Mouse (Mus musculus) cerebellum, postnatal 36 days (tissue): ENCODE measurements around the gene Ublcp1.

Experiments used
- DNase-seq, 2 experiments: peaks; one replicate each; pipeline ENCODE4 v3.0.0; 2021 to 2022; ENCODE audit warnings: mixed read lengths in 2 of 2

Gene Ublcp1

DNA sequence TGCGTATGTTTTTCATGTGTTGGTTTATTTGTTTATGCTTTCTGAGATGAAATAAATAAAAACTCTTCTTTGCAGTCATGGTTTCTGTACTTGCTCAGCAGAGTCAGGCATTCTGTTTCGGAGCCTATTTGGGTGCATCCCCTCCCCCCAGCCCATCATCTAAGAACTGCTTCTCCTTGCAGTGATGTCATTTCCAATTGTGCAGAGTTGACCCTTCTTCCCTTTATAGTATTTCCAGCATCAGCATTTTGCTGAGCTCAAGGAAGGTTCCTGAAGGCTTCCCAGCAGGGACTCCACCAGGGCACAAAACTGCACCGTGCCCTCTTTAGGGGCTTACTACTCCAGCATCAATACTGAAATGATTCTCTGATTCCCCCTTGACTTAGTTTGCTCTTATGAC lies 55.7 kb downstream of the Ublcp1 start:
- DNase-seq = no peak

DNA sequence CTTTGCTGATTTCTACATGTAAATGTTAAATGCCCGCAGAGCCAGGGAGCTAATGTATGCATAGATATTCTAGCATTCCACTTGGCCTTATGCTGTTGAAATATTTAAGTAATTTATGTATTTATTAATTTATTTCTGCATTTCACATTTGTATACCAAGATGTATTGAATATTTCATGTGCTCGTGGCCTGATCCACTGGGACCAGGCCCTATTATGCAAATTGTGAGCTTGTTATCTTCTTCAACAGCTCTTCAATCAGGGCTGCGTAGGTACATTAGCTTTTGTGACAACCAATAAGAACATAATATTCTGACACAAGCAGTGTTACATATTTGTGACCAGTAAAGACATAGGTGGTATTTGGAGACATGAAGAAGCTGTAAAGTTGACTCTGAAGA lies 56.9 kb downstream of the Ublcp1 start:
- DNase-seq = no peak

DNA sequence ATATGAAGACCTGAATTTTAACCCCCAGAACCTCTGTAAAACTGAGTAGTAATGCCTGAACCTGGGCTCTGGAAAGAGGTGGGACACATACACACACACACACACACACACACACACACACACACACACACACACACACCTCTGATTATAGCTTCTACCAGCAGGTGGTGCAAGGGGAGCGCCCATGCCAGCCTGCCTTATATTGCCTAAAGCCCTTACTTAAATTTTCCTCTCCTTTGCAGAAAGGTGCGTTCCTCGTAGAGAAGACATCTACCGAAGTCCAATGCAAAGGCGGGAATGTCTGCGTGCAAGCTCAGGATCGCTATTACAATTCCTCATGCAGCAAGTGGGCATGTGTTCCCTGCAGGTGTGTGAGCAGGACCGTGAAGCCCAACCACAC lies 58.0 kb downstream of the Ublcp1 start:
- no peak for DNase-seq

DNA sequence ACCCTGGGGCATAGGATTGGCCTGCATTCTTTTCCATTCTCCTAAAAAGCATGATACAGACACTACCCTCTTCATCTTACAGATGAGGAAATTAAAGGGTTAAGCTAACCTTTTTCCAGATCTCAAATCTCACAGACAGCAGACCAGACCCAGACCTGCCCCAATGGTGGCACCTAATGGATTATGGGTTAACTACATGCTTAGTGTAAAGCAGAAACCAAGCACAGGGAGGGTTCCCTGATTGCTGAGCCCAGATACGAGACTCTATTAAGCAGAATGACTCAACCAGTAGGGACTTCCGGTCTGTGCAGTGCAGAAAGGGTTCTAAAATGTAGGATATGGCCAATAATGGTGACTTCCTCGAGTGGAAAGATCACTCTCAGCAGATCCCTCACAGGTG lies 59.9 kb downstream of the Ublcp1 start:
- no peak for DNase-seq

DNA sequence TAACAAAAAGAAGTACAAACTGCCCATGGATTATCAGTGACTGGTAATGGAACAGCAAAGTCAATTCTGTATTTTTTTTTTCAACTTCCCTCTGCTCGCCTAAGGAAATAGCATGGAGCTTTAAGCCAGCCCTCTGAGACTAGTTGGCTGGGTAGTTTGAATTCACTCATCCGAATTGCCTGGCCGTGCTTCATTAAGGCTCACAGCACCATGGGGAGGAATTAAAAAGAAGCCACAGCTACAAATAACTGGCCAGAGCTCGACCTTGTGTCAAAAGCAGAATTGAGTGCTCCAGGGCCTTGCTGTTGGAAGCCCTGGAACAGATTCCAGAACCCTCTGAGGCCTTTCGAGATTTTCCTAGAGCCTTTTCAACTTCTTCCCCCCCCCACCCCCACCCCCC lies 61.7 kb downstream of the Ublcp1 start:
- DNase-seq = no peak

DNA sequence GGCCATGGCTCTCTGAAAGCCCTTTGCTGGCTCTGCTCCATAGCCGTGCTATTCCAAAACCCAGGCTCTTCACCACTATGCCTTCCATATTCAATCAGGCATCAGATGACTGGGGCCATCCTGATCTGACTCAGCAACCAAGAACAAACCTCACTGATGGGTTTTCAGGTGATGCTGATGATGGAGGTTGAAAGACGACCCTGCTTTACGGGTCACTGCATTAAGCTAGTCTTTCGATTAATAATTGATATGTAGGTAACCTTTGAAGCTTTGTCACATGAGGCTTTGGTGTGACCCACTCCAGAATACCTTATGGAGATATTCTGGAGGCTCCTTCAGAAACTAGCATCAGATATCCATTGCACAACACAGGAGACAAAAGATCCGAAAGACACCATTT lies 63.8 kb downstream of the Ublcp1 start:
- DNase-seq = no peak

DNA sequence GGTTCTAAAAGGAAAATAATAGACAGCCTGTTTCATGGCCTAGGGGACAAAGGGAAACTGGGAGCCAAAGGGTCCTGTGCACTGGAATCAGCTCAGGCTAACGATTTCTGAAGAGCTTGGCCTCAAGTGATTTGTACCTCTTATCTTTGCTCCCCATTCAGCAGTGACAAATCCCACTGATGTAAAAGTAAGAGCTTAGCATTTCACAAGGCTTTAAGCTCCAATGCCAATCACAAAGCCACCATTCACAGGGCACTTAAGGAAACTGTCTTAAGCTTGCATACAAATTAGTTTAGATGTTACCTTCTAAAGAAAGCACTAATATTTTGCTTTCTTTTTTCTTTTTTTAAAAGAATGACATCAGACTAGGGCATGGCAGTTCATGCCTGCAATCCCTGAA lies 64.3 kb downstream of the Ublcp1 start:
- DNase-seq = no peak

DNA sequence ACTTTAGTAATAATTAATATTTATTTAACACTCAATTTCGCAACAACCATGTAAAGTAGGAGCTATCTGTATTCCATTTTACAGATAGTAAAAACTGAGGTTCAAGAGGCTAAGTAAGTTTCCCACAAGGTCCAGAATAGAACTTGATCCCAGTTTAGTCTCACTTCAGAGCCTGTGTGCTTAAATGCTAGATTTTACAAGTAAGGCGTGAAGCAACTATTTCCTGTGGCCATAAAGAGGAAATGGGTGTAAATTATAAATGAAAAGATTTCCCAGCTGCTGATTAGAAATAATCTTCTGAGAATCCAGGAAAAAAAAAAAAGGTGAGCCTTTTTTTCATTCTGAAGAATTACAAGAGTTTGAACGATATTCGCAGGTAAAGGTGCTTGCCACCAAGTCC lies 65.2 kb downstream of the Ublcp1 start:
- no peak for DNase-seq
